31 mouse cellular contexts compared by ENCODE assay signal in the genomic region with DNA sequence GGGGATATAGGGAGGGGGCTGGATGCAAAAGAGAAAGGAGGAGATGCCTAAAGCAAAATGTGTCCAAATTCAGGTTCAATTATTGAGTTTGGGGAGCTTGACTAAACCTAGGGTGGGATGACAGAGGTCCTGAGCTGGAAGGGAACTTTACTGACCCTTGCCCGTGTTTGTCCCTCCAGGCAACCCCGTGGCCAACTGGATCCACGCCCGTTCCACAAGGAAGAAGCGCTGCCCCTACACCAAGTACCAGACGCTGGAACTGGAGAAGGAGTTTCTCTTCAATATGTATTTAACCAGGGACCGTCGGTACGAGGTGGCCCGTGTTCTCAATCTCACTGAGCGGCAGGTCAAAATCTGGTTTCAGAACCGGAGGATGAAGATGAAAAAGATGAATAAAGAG. TPM values are rescaled to one million over a fixed set of nuclear protein-coding genes. Genes with fewer than 3 reads are reported as not detected.
A peak's percentile ranks its signal among the peaks of the same experiment; 100 is the strongest.
DNase-seq lines count a peak whose midpoint lies in the region; ATAC-seq and TF ChIP-seq lines count a peak whose summit lies in the region.
"Had no signal": no experiment of that assay in that cellular context is flagged by ENCODE, and none has a peak within 500 bp of the region (broad histone marks: within the 10 kb centered on the region; RNA-seq: fewer than 3 reads in every experiment).

No protein-coding gene starts in this region.

- H3K9ac ChIP-seq in intestine, embryonic 14.5 days (ENCODE audit: low read length): no peak overlapping the region
- H3K9ac ChIP-seq in intestine, embryonic 15.5 days: no peak overlapping the region
- peak overlapping the region; percentile 97; the same call in 1 of the 2 replicates for H3K9ac ChIP-seq in kidney, postnatal 0 days (ENCODE audit: low read depth, low read length)
- peak overlapping the region; percentile 32 for H3K9ac ChIP-seq in limb, embryonic 11.5 days (ENCODE audit: low read length)
- H3K9ac ChIP-seq in neural tube, embryonic 13.5 days: peak overlapping the region; percentile 100
- H3K9ac ChIP-seq in midbrain, embryonic 15.5 days: no peak overlapping the region
- H3K9ac ChIP-seq: heart, embryonic 13.5 days; hindbrain, embryonic 14.5 days; liver, embryonic 14.5 days had no signal

- DNase-seq in intestine, embryonic 14.5 days (ENCODE audit: low spot score): no peak
- DNase-seq in kidney, postnatal 0 days (ENCODE audit: low spot score): no peak
- no peak for DNase-seq in kidney, postnatal 25 days
- no peak for DNase-seq in limb, embryonic 11.5 days (ENCODE audit: low spot score)
- DNase-seq in left cerebral cortex, postnatal 25 days (ENCODE audit: low spot score in 2 of 2): no peak
- DNase-seq: adrenal gland, postnatal 14 days; cerebellum, adult 11-12 months; cerebellum, adult 9-11 months; gastrocnemius, postnatal 10 days; heart, postnatal 10 days; layer of hippocampus, postnatal 36 days; lung, adult 2 months; lung, postnatal 10 days; midbrain, embryonic 14.5 days; thymus, postnatal 4 days had no signal

- H3K9me3 ChIP-seq in intestine, embryonic 14.5 days (ENCODE audit: control insufficient read depth, low read length): no peaks in the 10 kb centered on the region
- no peaks in the 10 kb centered on the region for H3K9me3 ChIP-seq in intestine, embryonic 15.5 days
- H3K9me3 ChIP-seq in kidney, postnatal 0 days (replicated peaks; ENCODE audit: low read length): no peaks in the 10 kb centered on the region
- no peaks in the 10 kb centered on the region for H3K9me3 ChIP-seq in limb, embryonic 11.5 days (ENCODE audit: control insufficient read depth, low read length)
- no peaks in the 10 kb centered on the region for H3K9me3 ChIP-seq in neural tube, embryonic 13.5 days
- H3K9me3 ChIP-seq in midbrain, embryonic 15.5 days: no peaks in the 10 kb centered on the region
- H3K9me3 ChIP-seq: heart, embryonic 13.5 days; limb, embryonic 15.5 days had no signal

- no peak overlapping the region for H3K27ac ChIP-seq in intestine, embryonic 14.5 days (ENCODE audit: low read depth)
- H3K27ac ChIP-seq in intestine, embryonic 15.5 days: no peak overlapping the region
- H3K27ac ChIP-seq in kidney, postnatal 0 days: peak overlapping the region; percentile 67
- no peak overlapping the region for H3K27ac ChIP-seq in limb, embryonic 11.5 days (replicated peaks; ENCODE audit: low read depth, low read length)
- H3K27ac ChIP-seq in neural tube, embryonic 13.5 days (replicated peaks): peak overlapping the region; percentile 99
- H3K27ac ChIP-seq in midbrain, embryonic 15.5 days: no peak overlapping the region
- H3K27ac ChIP-seq: heart, embryonic 13.5 days; hindbrain, embryonic 14.5 days; limb, embryonic 15.5 days; liver, embryonic 14.5 days had no signal

- TF ChIP-seq CTCF in kidney, postnatal 0 days (IDR thresholded peaks at IDR 0.05; ENCODE audit: low read depth): no peak

- H3K27me3 ChIP-seq in intestine, embryonic 14.5 days (replicated peaks; ENCODE audit: control insufficient read depth, insufficient read depth, low read length): peaks cover 98% of the 10 kb centered on the region
- H3K27me3 ChIP-seq in intestine, embryonic 15.5 days (replicated peaks): peaks cover 88% of the 10 kb centered on the region
- no peaks in the 10 kb centered on the region for H3K27me3 ChIP-seq in kidney, postnatal 0 days (ENCODE audit: insufficient read depth, low read length)
- H3K27me3 ChIP-seq in limb, embryonic 11.5 days (ENCODE audit: control insufficient read depth, insufficient read depth, low read length): peaks cover 68% of the 10 kb centered on the region
- H3K27me3 ChIP-seq in neural tube, embryonic 13.5 days: peaks cover 22% of the 10 kb centered on the region
- H3K27me3 ChIP-seq in midbrain, embryonic 15.5 days (replicated peaks): peaks cover 95% of the 10 kb centered on the region

- H3K4me3 ChIP-seq in intestine, embryonic 14.5 days (ENCODE audit: low read depth, low read length): no peak overlapping the region
- no peak overlapping the region for H3K4me3 ChIP-seq in intestine, embryonic 15.5 days (replicated peaks)
- peak overlapping the region; percentile 77 for H3K4me3 ChIP-seq in kidney, postnatal 0 days (replicated peaks; ENCODE audit: low read depth, low read length)
- H3K4me3 ChIP-seq in limb, embryonic 11.5 days (ENCODE audit: low read depth, low read length): peak overlapping the region; percentile 58; the same call in 1 of the 2 replicates
- peak overlapping the region; percentile 90 for H3K4me3 ChIP-seq in neural tube, embryonic 13.5 days
- no peak overlapping the region for H3K4me3 ChIP-seq in midbrain, embryonic 15.5 days
- H3K4me3 ChIP-seq: erythroblast, embryonic 14.5 days; heart, embryonic 13.5 days; limb, embryonic 15.5 days had no signal

- intact Hi-C loops in left cerebral cortex, postnatal 25 days (cut with DNase I): loop anchor here (10.0 kb wide), 1 partner anchor 289 kb away; no protein-coding TSS in a partner anchor

- H3K4me2 ChIP-seq in intestine, embryonic 14.5 days (ENCODE audit: low read length): peak overlapping the region; percentile 52
- H3K4me2 ChIP-seq in intestine, embryonic 15.5 days (replicated peaks): no peak overlapping the region
- peak overlapping the region; percentile 90 for H3K4me2 ChIP-seq in kidney, postnatal 0 days (ENCODE audit: low read length)
- H3K4me2 ChIP-seq in limb, embryonic 11.5 days (ENCODE audit: low read depth, severe bottlenecking): peak overlapping the region; percentile 91
- peak overlapping the region; percentile 91 for H3K4me2 ChIP-seq in neural tube, embryonic 13.5 days
- no peak overlapping the region for H3K4me2 ChIP-seq in midbrain, embryonic 15.5 days
- H3K4me2 ChIP-seq: heart, embryonic 13.5 days; hindbrain, embryonic 14.5 days; limb, embryonic 15.5 days had no signal

- no peak for ATAC-seq in intestine, embryonic 14.5 days (replicated peaks; ENCODE audit: low FRiP score, low TSS enrichment, low read depth)
- no peak for ATAC-seq in intestine, embryonic 15.5 days
- no peak for ATAC-seq in kidney, postnatal 0 days (replicated peaks; ENCODE audit: low FRiP score, low read depth)
- no peak for ATAC-seq in limb, embryonic 11.5 days (ENCODE audit: insufficient number of reproducible peaks, low FRiP score, low TSS enrichment, low read depth)
- ATAC-seq in neural tube, embryonic 13.5 days (ENCODE audit: low read depth): no peak
- no peak for ATAC-seq in midbrain, embryonic 15.5 days (replicated peaks)
- ATAC-seq: forebrain, embryonic 16.5 days had no signal

- peaks cover 4% of the 10 kb centered on the region; the same call in 1 of the 2 replicates for H3K4me1 ChIP-seq in intestine, embryonic 14.5 days (replicated peaks; ENCODE audit: control insufficient read depth, insufficient read depth, low read length)
- H3K4me1 ChIP-seq in intestine, embryonic 15.5 days (replicated peaks): peaks cover 7% of the 10 kb centered on the region
- peaks cover 12% of the 10 kb centered on the region for H3K4me1 ChIP-seq in kidney, postnatal 0 days (replicated peaks; ENCODE audit: insufficient read depth, low read length)
- peaks cover 45% of the 10 kb centered on the region for H3K4me1 ChIP-seq in limb, embryonic 11.5 days (ENCODE audit: control insufficient read depth, insufficient read depth, low read length)
- peaks cover 79% of the 10 kb centered on the region for H3K4me1 ChIP-seq in neural tube, embryonic 13.5 days (replicated peaks)
- peaks cover 10% of the 10 kb centered on the region for H3K4me1 ChIP-seq in midbrain, embryonic 15.5 days

- no peaks in the 10 kb centered on the region for H3K36me3 ChIP-seq in intestine, embryonic 14.5 days (ENCODE audit: control insufficient read depth, insufficient read depth, low read length)
- H3K36me3 ChIP-seq in intestine, embryonic 15.5 days: no peaks in the 10 kb centered on the region
- no peaks in the 10 kb centered on the region for H3K36me3 ChIP-seq in kidney, postnatal 0 days (ENCODE audit: insufficient read depth, low read length)
- H3K36me3 ChIP-seq in limb, embryonic 11.5 days (ENCODE audit: control insufficient read depth, insufficient read depth, low read length): no peaks in the 10 kb centered on the region
- no peaks in the 10 kb centered on the region for H3K36me3 ChIP-seq in neural tube, embryonic 13.5 days
- H3K36me3 ChIP-seq in midbrain, embryonic 15.5 days (replicated peaks): no peaks in the 10 kb centered on the region
- H3K36me3 ChIP-seq: heart, embryonic 13.5 days; limb, embryonic 15.5 days had no signal

- 18% methylated on average over 12 of the region's 12 CpGs for WGBS in intestine, embryonic 14.5 days
- WGBS in intestine, embryonic 15.5 days: 13% methylated on average over 12 of the region's 12 CpGs
- WGBS in kidney, postnatal 0 days: 14% methylated on average over 12 of the region's 12 CpGs
- 3% methylated on average over 12 of the region's 12 CpGs for WGBS in limb, embryonic 11.5 days
- WGBS in neural tube, embryonic 13.5 days: 2% methylated on average over 12 of the region's 12 CpGs
- 2% methylated on average over 12 of the region's 12 CpGs for WGBS in midbrain, embryonic 15.5 days

RNA-seq across cellular contexts. Expression of a gene that starts 6.7 kb away (rescaled TPM):
- 9.5 and 11.9 TPM in 2 replicates for polyA plus RNA-seq in intestine, embryonic 14.5 days (2014; fragmentation: Nextera tagmentation; extraction: Ambion mirVana)
- polyA plus RNA-seq in intestine, embryonic 15.5 days (2015; fragmentation: Nextera tagmentation; extraction: Ambion mirVana): 6.2 and 7.0 TPM in 2 replicates
- polyA plus RNA-seq in kidney, postnatal 0 days (2015; fragmentation: Nextera tagmentation; extraction: Ambion mirVana): 5.8 TPM in 2 replicates
- 4.6 and 4.8 TPM in 2 replicates for polyA plus RNA-seq in limb, embryonic 11.5 days (2014; fragmentation: Nextera tagmentation; extraction: Ambion mirVana)
- polyA plus RNA-seq in neural tube, embryonic 13.5 days (2015; fragmentation: Nextera tagmentation; extraction: Ambion mirVana): 75.8 and 85.5 TPM in 2 replicates
- not detected for total RNA-seq in left cerebral cortex, postnatal 25 days (2021)
- not detected in 2 replicates for polyA plus RNA-seq in midbrain, embryonic 15.5 days (2015; fragmentation: Nextera tagmentation; extraction: Ambion mirVana)
- total RNA-seq: heart, adult 8-10 months; heart, postnatal 10 days; hematopoietic stem cell, adult 5-6 weeks; layer of hippocampus, postnatal 36 days had no signal
- polyA plus RNA-seq: embryonic facial prominence, embryonic 14.5 days; erythroblast, embryonic 14.5 days; forebrain, embryonic 11.5 days; forebrain, embryonic 16.5 days; heart, embryonic 13.5 days; lung, adult 2 months; midbrain, embryonic 14.5 days; thymus, postnatal 0 days had no signal

RNA-seq across cellular contexts. Expression of a gene that starts 7.5 kb away (rescaled TPM):
- polyA plus RNA-seq in intestine, embryonic 14.5 days (2014; fragmentation: Nextera tagmentation; extraction: Ambion mirVana): 1.7 and 1.9 TPM in 2 replicates
- polyA plus RNA-seq in intestine, embryonic 15.5 days (2015; fragmentation: Nextera tagmentation; extraction: Ambion mirVana): 1.3 and 1.4 TPM in 2 replicates
- 11.0 and 12.4 TPM in 2 replicates for polyA plus RNA-seq in kidney, postnatal 0 days (2015; fragmentation: Nextera tagmentation; extraction: Ambion mirVana)
- polyA plus RNA-seq in limb, embryonic 11.5 days (2014; fragmentation: Nextera tagmentation; extraction: Ambion mirVana): 4.4 and 6.1 TPM in 2 replicates
- 40.9 and 43.4 TPM in 2 replicates for polyA plus RNA-seq in neural tube, embryonic 13.5 days (2015; fragmentation: Nextera tagmentation; extraction: Ambion mirVana)
- total RNA-seq in left cerebral cortex, postnatal 25 days (2021): not detected
- polyA plus RNA-seq in midbrain, embryonic 15.5 days (2015; fragmentation: Nextera tagmentation; extraction: Ambion mirVana): not detected in 2 replicates
- total RNA-seq: heart, adult 8-10 months; heart, postnatal 10 days; hematopoietic stem cell, adult 5-6 weeks; layer of hippocampus, postnatal 36 days had no signal
- polyA plus RNA-seq: embryonic facial prominence, embryonic 14.5 days; erythroblast, embryonic 14.5 days; forebrain, embryonic 11.5 days; forebrain, embryonic 16.5 days; heart, embryonic 13.5 days; lung, adult 2 months; midbrain, embryonic 14.5 days; stomach, embryonic 14.5 days; thymus, postnatal 0 days had no signal

RNA-seq across cellular contexts. Expression of a gene that starts 14.3 kb away (rescaled TPM):
- polyA plus RNA-seq in intestine, embryonic 14.5 days (2014; fragmentation: Nextera tagmentation; extraction: Ambion mirVana): 6.1 and 9.6 TPM in 2 replicates
- polyA plus RNA-seq in intestine, embryonic 15.5 days (2015; fragmentation: Nextera tagmentation; extraction: Ambion mirVana): 5.7 and 6.1 TPM in 2 replicates
- polyA plus RNA-seq in kidney, postnatal 0 days (2015; fragmentation: Nextera tagmentation; extraction: Ambion mirVana): 7.8 and 9.3 TPM in 2 replicates
- polyA plus RNA-seq in limb, embryonic 11.5 days (2014; fragmentation: Nextera tagmentation; extraction: Ambion mirVana): 9.5 and 10.9 TPM in 2 replicates
- 46.8 and 51.1 TPM in 2 replicates for polyA plus RNA-seq in neural tube, embryonic 13.5 days (2015; fragmentation: Nextera tagmentation; extraction: Ambion mirVana)
- not detected for total RNA-seq in left cerebral cortex, postnatal 25 days (2021)
- polyA plus RNA-seq in midbrain, embryonic 15.5 days (2015; fragmentation: Nextera tagmentation; extraction: Ambion mirVana): not detected in 2 replicates
- total RNA-seq: hematopoietic stem cell, adult 5-6 weeks; layer of hippocampus, postnatal 36 days had no signal
- polyA plus RNA-seq: erythroblast, embryonic 14.5 days; forebrain, embryonic 11.5 days; forebrain, embryonic 16.5 days; midbrain, embryonic 14.5 days; thymus, postnatal 0 days had no signal

RNA-seq across cellular contexts. Expression of a gene that starts 16.5 kb away (rescaled TPM):
- polyA plus RNA-seq in intestine, embryonic 14.5 days (2014; fragmentation: Nextera tagmentation; extraction: Ambion mirVana): 12.2 and 14.1 TPM in 2 replicates
- polyA plus RNA-seq in intestine, embryonic 15.5 days (2015; fragmentation: Nextera tagmentation; extraction: Ambion mirVana): 7.7 and 10.1 TPM in 2 replicates
- 2.7 and 3.9 TPM in 2 replicates for polyA plus RNA-seq in kidney, postnatal 0 days (2015; fragmentation: Nextera tagmentation; extraction: Ambion mirVana)
- 8.3 and 9.1 TPM in 2 replicates for polyA plus RNA-seq in limb, embryonic 11.5 days (2014; fragmentation: Nextera tagmentation; extraction: Ambion mirVana)
- 18.8 and 32.2 TPM in 2 replicates for polyA plus RNA-seq in neural tube, embryonic 13.5 days (2015; fragmentation: Nextera tagmentation; extraction: Ambion mirVana)
- not detected for total RNA-seq in left cerebral cortex, postnatal 25 days (2021)
- 0.09 TPM in 1 of 2 replicates, not detected in the other for polyA plus RNA-seq in midbrain, embryonic 15.5 days (2015; fragmentation: Nextera tagmentation; extraction: Ambion mirVana)
- total RNA-seq: hematopoietic stem cell, adult 5-6 weeks; layer of hippocampus, postnatal 36 days had no signal
- polyA plus RNA-seq: erythroblast, embryonic 14.5 days; forebrain, embryonic 11.5 days; forebrain, embryonic 16.5 days had no signal

RNA-seq across cellular contexts. Expression of a gene that starts 17.1 kb away (rescaled TPM):
- 2.6 and 3.1 TPM in 2 replicates for polyA plus RNA-seq in intestine, embryonic 14.5 days (2014; fragmentation: Nextera tagmentation; extraction: Ambion mirVana)
- 1.9 and 2.6 TPM in 2 replicates for polyA plus RNA-seq in intestine, embryonic 15.5 days (2015; fragmentation: Nextera tagmentation; extraction: Ambion mirVana)
- polyA plus RNA-seq in kidney, postnatal 0 days (2015; fragmentation: Nextera tagmentation; extraction: Ambion mirVana): 30.6 and 34.1 TPM in 2 replicates
- polyA plus RNA-seq in limb, embryonic 11.5 days (2014; fragmentation: Nextera tagmentation; extraction: Ambion mirVana): 43.9 and 56.2 TPM in 2 replicates
- 58.5 and 92.4 TPM in 2 replicates for polyA plus RNA-seq in neural tube, embryonic 13.5 days (2015; fragmentation: Nextera tagmentation; extraction: Ambion mirVana)
- total RNA-seq in left cerebral cortex, postnatal 25 days (2021): not detected
- polyA plus RNA-seq in midbrain, embryonic 15.5 days (2015; fragmentation: Nextera tagmentation; extraction: Ambion mirVana): not detected in 2 replicates
- total RNA-seq: heart, adult 8-10 months; heart, postnatal 10 days; hematopoietic stem cell, adult 5-6 weeks; layer of hippocampus, postnatal 36 days had no signal
- polyA plus RNA-seq: embryonic facial prominence, embryonic 14.5 days; erythroblast, embryonic 14.5 days; forebrain, embryonic 11.5 days; forebrain, embryonic 16.5 days; heart, embryonic 13.5 days; hindbrain, embryonic 14.5 days; liver, embryonic 14.5 days; lung, adult 2 months; midbrain, embryonic 14.5 days; small intestine, adult 2 months; stomach, embryonic 14.5 days; thymus, postnatal 0 days had no signal

Comparison
In these comparisons a context has a peak if more than half of its experiments do, and no peak if none do; other contexts are left out.
1. H3K4me2 ChIP-seq: peak in intestine, embryonic 14.5 days (single experiment), kidney, postnatal 0 days (single experiment), limb, embryonic 11.5 days (single experiment) and neural tube, embryonic 13.5 days (single experiment); none in intestine, embryonic 15.5 days (single experiment) and midbrain, embryonic 15.5 days (single experiment).
2. H3K27ac ChIP-seq: peak in kidney, postnatal 0 days (single experiment) and neural tube, embryonic 13.5 days (single experiment); none in intestine, embryonic 14.5 days (single experiment), intestine, embryonic 15.5 days (single experiment), limb, embryonic 11.5 days (single experiment) and midbrain, embryonic 15.5 days (single experiment).
3. H3K4me3 ChIP-seq: peak in kidney, postnatal 0 days (single experiment), limb, embryonic 11.5 days (single experiment) and neural tube, embryonic 13.5 days (single experiment); none in intestine, embryonic 14.5 days (single experiment), intestine, embryonic 15.5 days (single experiment) and midbrain, embryonic 15.5 days (single experiment).
4. H3K9ac ChIP-seq: peak in kidney, postnatal 0 days (single experiment), limb, embryonic 11.5 days (single experiment) and neural tube, embryonic 13.5 days (single experiment); none in intestine, embryonic 14.5 days (single experiment), intestine, embryonic 15.5 days (single experiment) and midbrain, embryonic 15.5 days (single experiment).